Mouse (Mus musculus): ENCODE measurements around the gene Camta1. TPM values are rescaled to one million over a fixed set of nuclear protein-coding genes. Genes with fewer than 3 reads are reported as not detected.

The Camta1 gene
- total and polyA plus RNA-seq, 2 experiments, result 2.7 to 6.1 TPM

- no peak overlapping the region for H3K4me3 ChIP-seq (ENCODE audit: insufficient read depth, low read depth, low read length)
- TF ChIP-seq CTCF (IDR thresholded peaks at IDR 0.05; ENCODE audit: low read depth, low read length) (no peak), POLR2A (IDR thresholded peaks at IDR 0.05; ENCODE audit: extremely low read depth, insufficient read depth, low read length) (no peak)
- H3K36me3 ChIP-seq (ENCODE audit: control insufficient read depth, insufficient read depth, low read length), result no peaks in the 10 kb centered on the region
- no peaks in the 10 kb centered on the region for H3K79me2 ChIP-seq (ENCODE audit: control insufficient read depth, insufficient read depth, low read length)
- no peaks in the 10 kb centered on the region for H3K27me3 ChIP-seq (ENCODE audit: control insufficient read depth, insufficient read depth, low read length)
- H3K9ac ChIP-seq (ENCODE audit: low read depth, low read length), result no peak overlapping the region
- H3K4me1 ChIP-seq (ENCODE audit: control insufficient read depth, insufficient read depth, low read length), result peaks cover 7% of the 10 kb centered on the region
- no peak for DNase-seq (ENCODE audit: extremely low read depth, low read depth, low spot score)
- no peak overlapping the region for H3K27ac ChIP-seq (replicated peaks; ENCODE audit: insufficient read depth, low read depth, low read length)
- WGBS, result 88% methylated on average over 15 of the region's 15 CpGs
Measured at GRCm38 (mm10) chr4:151720722-151721467, 140.8 kb downstream of the Camta1 start.

- H3K36me3 ChIP-seq (ENCODE audit: control insufficient read depth, insufficient read depth, low read length), result no peaks in the 10 kb centered on the region
- peak overlapping the region; percentile 41; the same call in 1 of the 2 replicates for H3K4me3 ChIP-seq (ENCODE audit: insufficient read depth, low read depth, low read length)
- H3K4me1 ChIP-seq (ENCODE audit: control insufficient read depth, insufficient read depth, low read length), result peaks cover 7% of the 10 kb centered on the region
- H3K27ac ChIP-seq (replicated peaks; ENCODE audit: insufficient read depth, low read depth, low read length), result no peak overlapping the region
- 20% methylated on average over 21 of the region's 21 CpGs for WGBS
- H3K9ac ChIP-seq (ENCODE audit: low read depth, low read length), result peak overlapping the region; percentile 42
- no peaks in the 10 kb centered on the region for H3K79me2 ChIP-seq (ENCODE audit: control insufficient read depth, insufficient read depth, low read length)
- no peaks in the 10 kb centered on the region for H3K27me3 ChIP-seq (ENCODE audit: control insufficient read depth, insufficient read depth, low read length)
- no peak for TF ChIP-seq POLR2A (IDR thresholded peaks at IDR 0.05; ENCODE audit: extremely low read depth, insufficient read depth, low read length)
- TF ChIP-seq CTCF (IDR thresholded peaks at IDR 0.05; ENCODE audit: low read depth, low read length), result no peak
- DNase-seq (ENCODE audit: extremely low read depth, low read depth, low spot score), result peak; percentile 77
Measured at GRCm38 (mm10) chr4:151718866-151719475, 142.7 kb downstream of the Camta1 start.

GRCm38 (mm10) chr4:151717864-151718263 lies 143.8 kb downstream of the Camta1 start:
- no peak overlapping the region for H3K27ac ChIP-seq (replicated peaks; ENCODE audit: insufficient read depth, low read depth, low read length)
- 89% methylated on average over 7 of the region's 7 CpGs for WGBS
- H3K79me2 ChIP-seq (ENCODE audit: control insufficient read depth, insufficient read depth, low read length), result no peaks in the 10 kb centered on the region
- no peak overlapping the region for H3K4me3 ChIP-seq (ENCODE audit: insufficient read depth, low read depth, low read length)
- H3K36me3 ChIP-seq (ENCODE audit: control insufficient read depth, insufficient read depth, low read length), result no peaks in the 10 kb centered on the region
- no peak for DNase-seq (ENCODE audit: extremely low read depth, low read depth, low spot score)
- no peaks in the 10 kb centered on the region for H3K27me3 ChIP-seq (ENCODE audit: control insufficient read depth, insufficient read depth, low read length)
- TF ChIP-seq CTCF (IDR thresholded peaks at IDR 0.05; ENCODE audit: low read depth, low read length) (no peak), POLR2A (IDR thresholded peaks at IDR 0.05; ENCODE audit: extremely low read depth, insufficient read depth, low read length) (no peak)
- peaks cover 7% of the 10 kb centered on the region for H3K4me1 ChIP-seq (ENCODE audit: control insufficient read depth, insufficient read depth, low read length)
- no peak overlapping the region for H3K9ac ChIP-seq (ENCODE audit: low read depth, low read length)

- Histone ChIP-seq H3K36me3 (ENCODE audit: control insufficient read depth, insufficient read depth, low read length) (no peaks in the 10 kb centered on the region), H3K9ac (ENCODE audit: low read depth, low read length) (no peak overlapping the region), H3K4me1 (ENCODE audit: control insufficient read depth, insufficient read depth, low read length) (peaks cover 2% of the 10 kb centered on the region; the same call in 1 of the 2 replicates), H3K27me3 (ENCODE audit: control insufficient read depth, insufficient read depth, low read length) (no peaks in the 10 kb centered on the region), H3K27ac (replicated peaks; ENCODE audit: insufficient read depth, low read depth, low read length) (no peak overlapping the region), H3K4me3 (ENCODE audit: insufficient read depth, low read depth, low read length) (no peak overlapping the region), H3K79me2 (ENCODE audit: control insufficient read depth, insufficient read depth, low read length) (no peaks in the 10 kb centered on the region)
- no peak for TF ChIP-seq CTCF (IDR thresholded peaks at IDR 0.05; ENCODE audit: low read depth, low read length)
- TF ChIP-seq POLR2A (IDR thresholded peaks at IDR 0.05; ENCODE audit: extremely low read depth, insufficient read depth, low read length), result no peak
- no peak for DNase-seq (ENCODE audit: extremely low read depth, low read depth, low spot score)
- WGBS, result 89% methylated on average over 6 of the region's 6 CpGs
Measured at GRCm38 (mm10) chr4:151713714-151714113, 148.0 kb downstream of the Camta1 start.

- WGBS, result 89% methylated on average over 2 of the region's 2 CpGs
Measured at GRCm38 (mm10) chr4:151711406-151711805, 150.3 kb downstream of the Camta1 start.

GRCm38 (mm10) chr4:151710522-151710921 lies 151.2 kb downstream of the Camta1 start:
- Histone ChIP-seq H3K9ac (ENCODE audit: low read depth, low read length) (no peak overlapping the region), H3K27me3 (ENCODE audit: control insufficient read depth, insufficient read depth, low read length) (no peaks in the 10 kb centered on the region), H3K4me3 (ENCODE audit: insufficient read depth, low read depth, low read length) (no peak overlapping the region), H3K79me2 (ENCODE audit: control insufficient read depth, insufficient read depth, low read length) (no peaks in the 10 kb centered on the region), H3K27ac (replicated peaks; ENCODE audit: insufficient read depth, low read depth, low read length) (no peak overlapping the region), H3K36me3 (ENCODE audit: control insufficient read depth, insufficient read depth, low read length) (no peaks in the 10 kb centered on the region), H3K4me1 (ENCODE audit: control insufficient read depth, insufficient read depth, low read length) (no peaks in the 10 kb centered on the region)
- no peak for DNase-seq (ENCODE audit: extremely low read depth, low read depth, low spot score)
- 47% methylated on average over 7 of the region's 7 CpGs for WGBS
- no peak for TF ChIP-seq POLR2A (IDR thresholded peaks at IDR 0.05; ENCODE audit: extremely low read depth, insufficient read depth, low read length)
- no peak for TF ChIP-seq CTCF (IDR thresholded peaks at IDR 0.05; ENCODE audit: low read depth, low read length)

More at GRCm38 (mm10) chr4:151711406-151711805, 150.3 kb downstream of the Camta1 start:
- H3K79me2 ChIP-seq (ENCODE audit: control insufficient read depth, insufficient read depth, low read length), result no peaks in the 10 kb centered on the region
- DNase-seq (ENCODE audit: extremely low read depth, low read depth, low spot score), result no peak
- H3K9ac ChIP-seq (ENCODE audit: low read depth, low read length), result no peak overlapping the region
- no peak overlapping the region for H3K27ac ChIP-seq (replicated peaks; ENCODE audit: insufficient read depth, low read depth, low read length)
- no peaks in the 10 kb centered on the region for H3K4me1 ChIP-seq (ENCODE audit: control insufficient read depth, insufficient read depth, low read length)
- TF ChIP-seq CTCF (IDR thresholded peaks at IDR 0.05; ENCODE audit: low read depth, low read length), result no peak
- TF ChIP-seq POLR2A (IDR thresholded peaks at IDR 0.05; ENCODE audit: extremely low read depth, insufficient read depth, low read length), result no peak
- no peak overlapping the region for H3K4me3 ChIP-seq (ENCODE audit: insufficient read depth, low read depth, low read length)
- no peaks in the 10 kb centered on the region for H3K27me3 ChIP-seq (ENCODE audit: control insufficient read depth, insufficient read depth, low read length)
- H3K36me3 ChIP-seq (ENCODE audit: control insufficient read depth, insufficient read depth, low read length), result no peaks in the 10 kb centered on the region

Measured in liver, adult 2 months (tissue).